Mouse (Mus musculus): ENCODE data around the gene Uts2. TPM values are rescaled to one million over a fixed set of nuclear protein-coding genes. Genes with fewer than 3 reads are reported as not detected.

Gene Uts2
- polyA plus RNA-seq, 1 experiment from 2014 or later = not detected

Other genes with a start within 250 kb of the Uts2 start
- gene Errfi1, start 143.2 kb upstream of the Uts2 start, polyA plus RNA-seq (2015; fragmentation: Nextera tagmentation; extraction: Ambion mirVana) = 29.3 and 34.2 TPM in 2 replicates
- gene Park7, start 82.7 kb upstream of the Uts2 start, polyA plus RNA-seq (2015; fragmentation: Nextera tagmentation; extraction: Ambion mirVana) = 391 and 393 TPM in 2 replicates
- 0.32 and 0.40 TPM in 2 replicates for gene Tnfrsf9, start 82.5 kb upstream of the Uts2 start, polyA plus RNA-seq (2015; fragmentation: Nextera tagmentation; extraction: Ambion mirVana)
- gene Per3, start 47.6 kb downstream of the Uts2 start, polyA plus RNA-seq (2015; fragmentation: Nextera tagmentation; extraction: Ambion mirVana) = 5.9 and 7.0 TPM in 2 replicates
- gene Vamp3, start 60.9 kb downstream of the Uts2 start, polyA plus RNA-seq (2015; fragmentation: Nextera tagmentation; extraction: Ambion mirVana) = 123 and 124 TPM in 2 replicates
- gene Gm13090, start 92.5 kb downstream of the Uts2 start, polyA plus RNA-seq (2015; fragmentation: Nextera tagmentation; extraction: Ambion mirVana) = not detected in 2 replicates

Data from kidney, embryonic 15.5 days (tissue).